Mouse (Mus musculus) limb, embryonic 14.5 days (tissue): ENCODE data around the gene Gm10322. TPM values are rescaled to one million over a fixed set of nuclear protein-coding genes. Genes with fewer than 3 reads are reported as not detected.

ENCODE experiments used
- ATAC-seq: fragments of 200-750 bp; cut with Nextera tagmentation; 2 replicates; pipeline ENCODE4 v1.8.0; 2017; ENCODE audit warnings: low read depth, moderate number of reproducible peaks, moderate TSS enrichment; ENCODE audit not compliant: low FRiP score
- DNase-seq: peaks from one replicate; pipeline ENCODE4 v3.0.0-alpha.2; 2015; ENCODE audit warnings: low spot score
- H3K27ac ChIP-seq: fragments of 300-500 bp; sonication (generic); replicated peaks from 2 replicates; pipeline ENCODE4 v1.5.1; 2014; ENCODE audit warnings: low read depth, mild to moderate bottlenecking, low read length, moderate library complexity, mixed read lengths
- H3K27me3 ChIP-seq: fragments of 300-500 bp; sonication (generic); 2 replicates; pipeline ENCODE4 v1.6.1; 2014; ENCODE audit warnings: low read length, mixed read lengths; ENCODE audit not compliant: control insufficient read depth, insufficient read depth
- H3K36me3 ChIP-seq: fragments of 300-500 bp; sonication (generic); 2 replicates; pipeline ENCODE4 v1.6.1; 2014; ENCODE audit warnings: mild to moderate bottlenecking, low read length, moderate library complexity, mixed read lengths; ENCODE audit not compliant: control insufficient read depth, insufficient read depth
- H3K4me1 ChIP-seq: fragments of 300-500 bp; sonication (generic); 2 replicates; pipeline ENCODE4 v1.6.1; 2014; ENCODE audit warnings: antibody characterized with exemption, low read length, mixed read lengths; ENCODE audit not compliant: control insufficient read depth, insufficient read depth
- H3K4me2 ChIP-seq: fragments of 300-500 bp; sonication (generic); replicated peaks from 2 replicates; pipeline ENCODE4 v1.6.1; 2014; ENCODE audit warnings: low read depth, mild to moderate bottlenecking, low read length, moderate library complexity; ENCODE audit not compliant: severe bottlenecking
- H3K4me3 ChIP-seq: fragments of 300-500 bp; sonication (generic); replicated peaks from 2 replicates; pipeline ENCODE4 v1.5.1; 2014; ENCODE audit warnings: low read length
- H3K9ac ChIP-seq: fragments of 300-500 bp; sonication (generic); 2 replicates; pipeline ENCODE4 v1.6.1; 2014; ENCODE audit warnings: mild to moderate bottlenecking, low read depth, low read length, moderate library complexity; ENCODE audit not compliant: severe bottlenecking
- H3K9me3 ChIP-seq: fragments of 300-500 bp; sonication (generic); 2 replicates; pipeline ENCODE4 v1.6.1; 2016; ENCODE audit warnings: low read length; ENCODE audit not compliant: control insufficient read depth
- POLR2A ChIP-seq: fragments of 200-500 bp; IDR thresholded peaks from 2 replicates; pipeline ENCODE4 v1.8.0; 2012; ENCODE audit warnings: inconsistent platforms, mild to moderate bottlenecking, moderate library complexity, borderline replicate concordance; ENCODE audit not compliant: insufficient read depth, insufficient read length; ENCODE audit errors: extremely low read depth
- WGBS: fragments of 180-500 bp; shearing (Covaris S2); extraction: QIAGEN DNeasy Blood & Tissue Kit; methylation state at CpG from one replicate; pipeline ENCODE4 v1.1.7; 2014; 5-methylcytosine and 5-hydroxymethylcytosine counted together
- polyA plus RNA-seq, 2 experiments: library from polyadenylated mRNA; depleted of rRNA in 1 of 2; stranded (reverse) in 1 of 2; unstranded in 1 of 2; fragments of >200 nt; fragmentation: Nextera tagmentation in 1 of 2; extraction: Ambion mirVana in 1 of 2; gene quantifications; 2 replicates each; pipeline versions ENCODE4 v1.2.1 to v1.2.3; 2012 to 2014

The Gm10322 gene
- polyA plus RNA-seq, 2 experiments = not detected

DNA sequence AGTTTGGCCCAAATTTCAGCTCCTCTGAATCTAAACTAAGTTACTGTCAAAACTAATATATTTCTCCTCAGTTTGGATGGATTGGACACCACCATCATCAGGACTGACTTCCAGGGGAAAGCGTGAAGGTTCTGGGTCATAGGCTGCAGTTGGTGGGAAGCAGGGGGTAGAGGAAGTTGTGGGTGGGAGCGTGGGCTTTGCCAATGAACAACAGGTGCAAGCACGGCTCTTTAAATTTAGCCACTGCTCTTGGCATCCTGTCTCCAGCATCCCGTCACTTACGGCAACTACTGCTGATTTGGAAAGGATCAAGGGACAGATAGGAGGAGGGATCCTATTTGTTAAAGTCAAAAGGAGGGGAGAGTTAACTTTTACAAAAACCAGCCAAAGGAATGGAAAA, 7.6 kb downstream of the Gm10322 start:
- no peak for ATAC-seq
- WGBS = 49% methylated on average over 5 of the region's 5 CpGs

DNA sequence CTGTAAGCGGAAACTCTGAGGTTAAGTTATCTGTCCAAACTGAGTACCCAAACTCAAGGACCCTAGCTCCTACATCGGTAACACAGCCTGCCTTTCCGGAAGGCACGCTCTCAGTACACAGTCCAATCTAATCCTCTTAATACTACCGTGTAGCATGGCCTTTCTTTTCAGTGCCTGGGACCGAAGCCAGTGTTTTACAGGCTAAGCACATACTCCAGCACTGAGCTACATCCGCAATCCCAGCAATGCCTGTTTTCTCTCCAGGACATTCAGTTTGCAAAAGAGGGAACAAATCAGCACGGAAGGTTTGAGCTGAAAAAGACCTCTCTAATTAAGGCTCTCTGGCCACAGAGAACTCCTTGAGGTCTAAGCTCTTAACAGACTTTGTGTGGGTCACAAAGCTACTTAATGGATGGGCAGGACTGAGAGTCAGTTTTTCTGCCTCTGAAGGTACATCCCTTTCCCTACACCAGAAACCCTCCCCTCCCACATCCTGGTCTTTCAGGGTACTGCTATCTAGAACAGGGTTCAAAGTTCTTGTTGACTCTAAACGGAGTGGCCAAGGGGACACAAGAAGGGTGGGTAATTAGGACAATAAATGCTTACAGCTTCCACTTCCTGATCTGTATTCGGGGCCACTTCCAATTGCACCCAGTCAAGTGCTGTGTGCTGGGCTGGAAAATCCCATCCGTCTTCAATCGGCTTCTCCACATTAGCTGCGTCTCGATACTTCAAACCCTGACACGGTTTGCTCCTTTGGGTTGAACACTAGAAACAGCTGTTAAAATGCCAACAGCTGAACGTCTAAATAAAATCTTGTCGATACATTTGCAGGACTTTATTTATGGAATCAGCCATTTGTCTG, 13.0 kb downstream of the Gm10322 start:
- Histone ChIP-seq H3K9ac (no peak overlapping the region), H3K27me3 (no peaks in the 10 kb centered on the region), H3K9me3 (no peaks in the 10 kb centered on the region), H3K4me2 (no peak overlapping the region), H3K4me3 (no peak overlapping the region), H3K36me3 (no peaks in the 10 kb centered on the region), H3K27ac (peak overlapping the region; percentile 26; the same call in 1 of the 2 replicates), H3K4me1 (peaks cover 9% of the 10 kb centered on the region)
- ATAC-seq = peak; percentile 47
- 57% methylated on average over 17 of the region's 17 CpGs for WGBS
- no peak for TF ChIP-seq POLR2A
- DNase-seq = peak; percentile 56

More for the DNA sequence above, 7.6 kb downstream of the Gm10322 start:
- TF ChIP-seq POLR2A = no peak
- Histone ChIP-seq H3K4me1 (0 out of 2 replicates have a peak, but pooled peaks cover 2% of the 10 kb centered on the region), H3K27me3 (no peaks in the 10 kb centered on the region), H3K36me3 (no peaks in the 10 kb centered on the region), H3K9ac (no peak overlapping the region), H3K4me2 (no peak overlapping the region), H3K27ac (no peak overlapping the region), H3K4me3 (no peak overlapping the region), H3K9me3 (no peaks in the 10 kb centered on the region)
- DNase-seq = no peak

DNA sequence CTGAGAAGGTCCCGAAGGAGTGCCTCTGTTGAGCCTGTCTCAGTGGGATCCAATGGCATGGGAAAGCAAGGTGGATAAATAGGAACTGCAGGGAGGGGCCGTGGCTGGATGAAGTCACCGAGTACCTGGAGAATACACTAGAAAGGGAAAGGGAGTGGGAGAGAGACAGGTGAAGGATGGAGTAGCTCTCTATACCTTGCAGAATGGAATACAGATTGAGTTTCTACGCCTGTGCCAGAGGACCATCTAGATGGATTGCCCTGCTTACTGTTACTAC, 13.6 kb downstream of the Gm10322 start:
- H3K9ac ChIP-seq = no peak overlapping the region
- no peaks in the 10 kb centered on the region for H3K27me3 ChIP-seq
- H3K4me2 ChIP-seq = no peak overlapping the region
- 80% methylated on average over 4 of the region's 4 CpGs for WGBS
- ATAC-seq (no peak), DNase-seq (no peak)
- H3K4me3 ChIP-seq = no peak overlapping the region
- TF ChIP-seq POLR2A = no peak
- H3K36me3 ChIP-seq = no peaks in the 10 kb centered on the region
- no peaks in the 10 kb centered on the region for H3K9me3 ChIP-seq
- peaks cover 9% of the 10 kb centered on the region for H3K4me1 ChIP-seq
- H3K27ac ChIP-seq = no peak overlapping the region

DNA sequence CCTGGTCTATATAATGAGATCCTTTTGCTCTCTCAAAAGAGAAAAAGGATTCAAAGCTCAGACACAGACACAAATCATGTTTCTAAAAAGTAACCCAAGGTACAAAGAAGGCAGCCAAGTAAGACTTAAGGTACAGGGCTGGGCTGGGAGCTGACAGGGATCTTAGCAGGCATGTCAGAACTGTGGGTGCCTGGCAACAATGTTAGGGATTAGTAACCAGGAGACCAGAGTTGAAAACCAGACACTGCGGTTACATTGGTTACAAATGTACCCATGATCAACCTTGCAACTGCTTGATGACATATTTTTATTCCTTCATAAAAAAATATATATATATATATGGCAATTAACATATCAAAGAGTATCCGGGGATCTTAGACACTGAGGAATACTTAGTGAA, 20.2 kb downstream of the Gm10322 start:
- no peaks in the 10 kb centered on the region for H3K36me3 ChIP-seq
- no peak for TF ChIP-seq POLR2A
- H3K9me3 ChIP-seq = no peaks in the 10 kb centered on the region
- no peak overlapping the region for H3K4me3 ChIP-seq
- WGBS = 81% methylated on average over 2 of the region's 2 CpGs
- ATAC-seq = no peak
- no peak overlapping the region for H3K9ac ChIP-seq
- DNase-seq = no peak
- H3K27me3 ChIP-seq = no peaks in the 10 kb centered on the region
- H3K27ac ChIP-seq = no peak overlapping the region
- no peak overlapping the region for H3K4me2 ChIP-seq
- H3K4me1 ChIP-seq = peaks cover 24% of the 10 kb centered on the region

DNA sequence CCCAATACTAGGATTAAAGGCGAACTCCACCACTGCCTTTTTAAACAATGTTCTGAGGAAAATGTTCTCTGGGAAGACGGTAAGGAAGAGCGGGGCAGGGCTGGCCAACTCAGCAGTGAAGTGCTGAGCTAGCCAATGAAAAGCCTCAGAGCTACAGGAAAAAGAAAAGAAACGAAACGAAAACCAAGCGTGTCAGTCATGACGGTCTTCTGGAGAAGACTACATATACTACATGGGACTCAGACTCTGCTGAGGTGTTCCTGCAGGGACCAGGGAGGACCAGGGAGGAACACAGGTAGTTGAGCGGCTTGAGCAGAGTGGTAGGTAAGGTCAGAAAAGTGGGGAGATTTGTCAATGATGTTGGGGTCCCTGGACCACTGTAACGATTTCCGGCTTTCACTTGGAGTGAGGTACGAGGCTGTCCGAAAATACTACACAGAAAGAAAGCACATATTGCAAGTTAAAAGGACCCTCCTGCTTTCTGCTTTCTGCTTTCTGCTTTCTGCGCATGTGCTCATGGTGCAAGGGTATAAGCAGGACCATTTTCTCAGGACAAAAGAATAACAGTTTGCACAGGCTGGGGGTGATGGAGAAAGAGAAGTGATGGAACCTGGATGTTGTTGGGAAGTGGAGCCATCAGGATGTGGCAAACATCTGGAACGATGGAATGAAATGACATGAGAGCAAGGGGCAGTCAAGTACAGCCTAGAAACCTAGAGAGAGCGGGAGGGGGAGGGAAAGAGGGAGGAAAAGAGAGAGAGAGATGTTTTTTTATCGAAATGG, 21.1 kb downstream of the Gm10322 start:
- peak; percentile 31 for DNase-seq
- Histone ChIP-seq H3K4me3 (peak overlapping the region; percentile 9), H3K9me3 (no peaks in the 10 kb centered on the region), H3K27ac (peak overlapping the region; percentile 76), H3K27me3 (no peaks in the 10 kb centered on the region), H3K4me1 (peaks cover 24% of the 10 kb centered on the region), H3K36me3 (no peaks in the 10 kb centered on the region), H3K4me2 (peak overlapping the region; percentile 24; the same call in 1 of the 2 replicates), H3K9ac (no peak overlapping the region)
- no peak for TF ChIP-seq POLR2A
- peak; percentile 72 for ATAC-seq
- 55% methylated on average over 16 of the region's 16 CpGs for WGBS
